Mouse (Mus musculus): ENCODE measurements around the gene Cntnap5b. TPM values are rescaled to one million over a fixed set of nuclear protein-coding genes. Genes with fewer than 3 reads are reported as not detected.
"Not testable (repeated sequence)": the region's sequence is repeated elsewhere in the genome, so short reads cannot be mapped to it uniquely, and the experiment has no call there.

Cntnap5b gene
- polyA plus RNA-seq, 1 experiment = not detected

DNA sequence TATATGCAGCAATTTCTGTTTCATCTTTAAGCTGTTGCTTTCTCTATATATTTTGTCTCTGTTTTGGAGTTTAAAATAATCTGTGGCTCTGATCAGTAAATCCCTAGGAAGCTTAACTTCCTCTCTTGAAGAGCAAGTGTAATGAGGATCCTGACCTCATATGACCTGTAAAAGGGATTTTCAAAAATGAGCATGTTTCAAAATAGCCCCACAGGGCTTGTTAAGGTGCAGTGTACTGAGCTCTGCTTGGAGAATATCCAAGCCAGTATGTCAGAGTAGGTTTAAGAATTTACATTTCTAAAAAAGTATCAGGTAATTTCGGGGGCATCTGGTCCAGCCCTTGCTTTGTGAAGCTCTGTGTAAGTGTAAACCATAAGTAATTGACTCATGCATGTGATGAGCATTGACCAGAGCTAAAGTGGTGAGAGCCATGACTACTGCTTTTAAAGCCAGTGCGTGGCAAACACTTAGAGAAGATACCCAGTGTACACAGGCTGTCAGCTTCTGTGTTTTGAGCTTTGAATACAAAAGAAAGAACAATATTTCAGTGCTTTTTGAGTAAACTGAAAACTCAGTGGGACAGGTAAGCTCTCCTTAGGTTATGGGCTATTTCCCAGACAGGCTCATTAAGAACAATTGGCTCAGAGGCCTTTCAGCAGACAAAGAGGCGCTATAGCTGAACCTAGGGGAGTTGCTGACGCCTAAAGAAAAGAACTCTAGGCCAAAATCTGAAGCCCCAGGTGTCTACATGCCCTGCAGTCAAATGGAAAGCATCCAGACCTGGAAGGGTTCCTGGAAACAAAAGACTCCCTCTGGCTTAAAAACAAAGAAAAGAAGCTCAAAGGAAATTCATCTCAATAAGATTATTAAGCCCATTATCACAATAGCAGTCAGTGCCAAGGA lies 197.9 kb downstream of the Cntnap5b start:
- TF ChIP-seq POLR2A (IDR thresholded peaks at IDR 0.05; ENCODE audit: borderline replicate concordance, low read depth, low read length) (no peak), CTCF (IDR thresholded peaks at IDR 0.05; ENCODE audit: low read depth, low read length) (no peak)
- H3K4me1 ChIP-seq (ENCODE audit: control insufficient read depth, insufficient read depth, low read length) = no peaks in the 10 kb centered on the region
- no peak overlapping the region for H3K27ac ChIP-seq (ENCODE audit: insufficient read depth, low read depth, low read length)
- no peak overlapping the region for H3K4me3 ChIP-seq (ENCODE audit: insufficient read depth, low read length)

DNA sequence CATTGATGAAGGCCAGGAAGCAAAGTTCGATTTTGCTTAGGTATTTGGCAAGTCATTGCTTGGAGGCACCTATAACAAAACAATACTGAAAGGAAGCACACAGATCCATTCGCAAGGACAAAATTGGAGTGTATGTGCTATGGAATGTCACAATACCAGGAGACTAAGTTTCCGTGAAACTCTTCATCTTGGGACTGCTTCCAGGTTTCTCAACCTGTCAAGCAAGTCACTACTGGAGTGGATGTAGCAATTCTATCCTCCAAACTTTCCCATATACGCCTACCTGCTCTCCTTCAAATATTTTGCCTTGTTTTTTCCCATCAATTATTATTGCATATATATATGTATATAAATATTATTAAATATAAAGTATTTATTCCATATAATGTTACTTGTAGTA lies 228.7 kb downstream of the Cntnap5b start:
- not testable (repeated sequence) for H3K4me3 ChIP-seq (ENCODE audit: insufficient read depth, low read length); H3K27ac ChIP-seq (ENCODE audit: insufficient read depth, low read depth, low read length); H3K4me1 ChIP-seq (ENCODE audit: control insufficient read depth, insufficient read depth, low read length)

DNA sequence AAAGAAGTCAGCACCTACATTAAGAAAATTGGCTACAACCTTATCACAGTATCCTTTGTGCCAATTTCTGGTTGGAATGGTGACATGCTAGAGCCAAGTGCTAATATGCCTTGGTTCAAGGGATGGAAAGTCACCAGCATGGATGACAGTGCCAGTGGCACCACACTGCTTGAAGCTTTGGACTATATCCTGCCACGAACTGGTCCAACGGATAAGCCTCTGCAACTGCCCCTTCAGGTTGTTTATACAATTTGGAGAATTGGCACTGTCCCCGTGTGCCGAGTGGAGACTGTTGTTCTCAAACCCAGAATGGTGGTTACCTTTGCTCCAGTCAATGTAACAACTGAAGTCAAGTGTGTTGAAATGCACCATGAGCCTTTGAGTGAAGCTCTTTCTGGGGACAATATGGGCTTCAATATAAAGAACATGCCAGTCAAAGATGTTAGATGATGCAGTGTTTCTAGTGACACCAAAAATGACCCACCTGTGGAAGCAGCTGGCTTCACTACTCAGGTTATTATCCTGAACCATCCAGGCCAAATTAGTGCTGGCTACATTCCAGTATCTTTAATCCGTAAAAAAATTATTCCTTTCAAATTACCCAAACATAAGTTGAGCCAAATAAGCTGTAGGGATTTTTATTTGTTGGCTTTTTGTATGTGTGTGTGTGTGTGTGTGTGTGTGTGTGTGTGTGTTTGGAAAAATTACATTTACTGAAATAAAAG lies 233.6 kb downstream of the Cntnap5b start:
- Histone ChIP-seq H3K4me3 (ENCODE audit: insufficient read depth, low read length) (no peak overlapping the region), H3K4me1 (ENCODE audit: control insufficient read depth, insufficient read depth, low read length) (no peaks in the 10 kb centered on the region), H3K27ac (ENCODE audit: insufficient read depth, low read depth, low read length) (no peak overlapping the region)
- TF ChIP-seq CTCF (IDR thresholded peaks at IDR 0.05; ENCODE audit: low read depth, low read length) = no peak
- no peak for TF ChIP-seq POLR2A (IDR thresholded peaks at IDR 0.05; ENCODE audit: borderline replicate concordance, low read depth, low read length)

DNA sequence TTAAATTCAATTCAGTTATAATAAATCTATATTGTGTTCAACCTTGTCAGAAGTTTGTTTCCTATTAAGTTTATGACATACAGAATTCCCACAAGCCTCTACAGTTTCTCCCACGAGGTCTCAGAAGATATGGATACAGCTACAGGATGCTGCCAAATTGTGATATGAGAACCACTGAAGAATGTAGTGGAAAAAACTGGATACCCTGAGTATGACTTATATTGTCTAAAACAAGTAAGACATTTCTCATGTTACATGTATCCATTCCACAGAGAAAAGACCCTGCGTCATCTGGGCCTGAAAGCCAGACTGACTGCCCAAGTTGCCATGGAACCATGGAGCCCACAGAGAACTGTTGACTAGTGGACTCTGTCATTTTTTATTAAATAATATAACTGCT lies 269.2 kb downstream of the Cntnap5b start:
- no peak for TF ChIP-seq POLR2A (IDR thresholded peaks at IDR 0.05; ENCODE audit: borderline replicate concordance, low read depth, low read length)
- no peak for TF ChIP-seq CTCF (IDR thresholded peaks at IDR 0.05; ENCODE audit: low read depth, low read length)
- H3K4me3 ChIP-seq (ENCODE audit: insufficient read depth, low read length) = no peak overlapping the region
- no peak overlapping the region for H3K27ac ChIP-seq (ENCODE audit: insufficient read depth, low read depth, low read length)
- H3K4me1 ChIP-seq (ENCODE audit: control insufficient read depth, insufficient read depth, low read length) = no peaks in the 10 kb centered on the region

DNA sequence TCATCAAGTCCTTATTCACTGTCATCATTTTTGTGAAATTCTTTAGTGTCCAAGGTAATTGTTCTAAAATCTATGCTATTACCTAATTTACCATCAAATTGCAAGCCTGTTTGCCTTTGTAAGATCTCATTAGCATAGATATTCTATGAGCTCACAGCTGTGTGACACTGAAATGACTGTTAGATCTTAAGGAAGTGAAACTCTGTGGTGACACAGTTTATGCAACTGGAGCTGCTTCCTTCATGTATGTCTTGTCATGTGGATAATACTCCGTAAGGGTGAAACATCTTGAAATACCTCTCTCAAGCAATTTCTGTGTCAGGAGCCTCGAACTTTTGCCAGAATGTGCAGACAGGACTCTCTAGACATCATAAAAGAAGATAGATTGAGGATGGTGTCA lies 307.2 kb downstream of the Cntnap5b start:
- Histone ChIP-seq H3K27ac (ENCODE audit: insufficient read depth, low read depth, low read length) (no peak overlapping the region), H3K4me3 (ENCODE audit: insufficient read depth, low read length) (no peak overlapping the region), H3K4me1 (ENCODE audit: control insufficient read depth, insufficient read depth, low read length) (no peaks in the 10 kb centered on the region)
- TF ChIP-seq POLR2A (IDR thresholded peaks at IDR 0.05; ENCODE audit: borderline replicate concordance, low read depth, low read length) = no peak
- TF ChIP-seq CTCF (IDR thresholded peaks at IDR 0.05; ENCODE audit: low read depth, low read length) = no peak

DNA sequence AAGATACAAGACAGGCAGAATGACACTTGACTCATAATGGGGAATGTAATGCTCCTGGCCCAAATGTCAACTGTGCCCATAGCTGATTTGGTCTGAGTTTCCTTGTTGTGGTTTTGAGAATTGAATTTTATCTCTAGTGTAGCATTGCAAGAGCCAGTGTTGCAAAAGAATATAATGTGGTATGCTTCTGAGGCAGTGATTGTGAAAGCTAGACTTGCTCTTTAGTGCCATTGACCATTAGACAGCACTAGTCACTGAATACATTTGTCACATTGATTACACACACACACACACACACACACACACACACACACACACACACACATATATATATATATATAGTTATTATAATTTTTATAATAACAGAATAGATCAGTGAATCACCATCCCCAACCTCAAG lies 328.0 kb downstream of the Cntnap5b start:
- Histone ChIP-seq H3K4me1 (ENCODE audit: control insufficient read depth, insufficient read depth, low read length) (no peaks in the 10 kb centered on the region), H3K4me3 (ENCODE audit: insufficient read depth, low read length) (no peak overlapping the region), H3K27ac (ENCODE audit: insufficient read depth, low read depth, low read length) (no peak overlapping the region)
- no peak for TF ChIP-seq CTCF (IDR thresholded peaks at IDR 0.05; ENCODE audit: low read depth, low read length)
- no peak for TF ChIP-seq POLR2A (IDR thresholded peaks at IDR 0.05; ENCODE audit: borderline replicate concordance, low read depth, low read length)

DNA sequence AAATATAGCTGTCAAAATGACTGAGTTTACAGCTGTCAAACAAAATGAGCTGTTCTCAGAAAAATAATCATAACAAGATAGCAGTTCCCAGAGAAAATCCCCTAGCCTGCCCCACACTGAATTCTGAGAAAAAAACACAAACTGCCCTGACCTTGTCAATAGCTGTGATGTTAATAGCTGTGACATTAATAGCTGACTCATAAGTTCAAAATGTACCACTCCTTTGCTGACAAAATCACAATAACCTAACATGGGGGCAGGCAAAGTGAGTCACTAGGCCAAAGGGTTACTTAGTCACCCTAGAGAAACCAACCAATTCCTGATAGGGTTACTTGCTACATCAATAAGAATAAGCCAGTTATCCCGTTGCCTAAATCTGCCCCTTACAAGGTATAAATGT lies 328.5 kb downstream of the Cntnap5b start:
- TF ChIP-seq POLR2A (IDR thresholded peaks at IDR 0.05; ENCODE audit: borderline replicate concordance, low read depth, low read length) = no peak
- TF ChIP-seq CTCF (IDR thresholded peaks at IDR 0.05; ENCODE audit: low read depth, low read length) = no peak
- Histone ChIP-seq H3K4me1 (ENCODE audit: control insufficient read depth, insufficient read depth, low read length) (no peaks in the 10 kb centered on the region), H3K4me3 (ENCODE audit: insufficient read depth, low read length) (no peak overlapping the region), H3K27ac (ENCODE audit: insufficient read depth, low read depth, low read length) (no peak overlapping the region)

DNA sequence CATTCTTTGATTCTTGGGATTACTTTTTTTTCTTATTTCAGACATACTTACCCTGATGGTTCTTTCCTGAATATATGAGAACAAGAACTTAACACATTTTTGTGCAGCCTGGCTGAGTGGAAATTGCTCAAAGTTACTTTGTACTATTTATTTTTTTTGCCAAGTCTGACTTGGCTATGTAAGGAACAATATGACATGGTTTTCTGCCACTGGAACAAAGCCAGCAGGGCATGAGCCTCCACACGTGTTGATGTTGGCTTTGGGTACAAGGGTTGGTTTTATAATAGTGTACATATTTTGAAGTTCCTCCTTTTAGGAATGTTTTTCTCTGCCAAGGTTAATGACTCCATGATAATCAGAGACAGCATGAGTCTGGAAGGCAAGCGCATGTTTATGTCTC lies 331.8 kb downstream of the Cntnap5b start:
- TF ChIP-seq POLR2A (IDR thresholded peaks at IDR 0.05; ENCODE audit: borderline replicate concordance, low read depth, low read length) = no peak
- Histone ChIP-seq H3K4me3 (ENCODE audit: insufficient read depth, low read length) (no peak overlapping the region), H3K4me1 (ENCODE audit: control insufficient read depth, insufficient read depth, low read length) (no peaks in the 10 kb centered on the region), H3K27ac (ENCODE audit: insufficient read depth, low read depth, low read length) (no peak overlapping the region)

DNA sequence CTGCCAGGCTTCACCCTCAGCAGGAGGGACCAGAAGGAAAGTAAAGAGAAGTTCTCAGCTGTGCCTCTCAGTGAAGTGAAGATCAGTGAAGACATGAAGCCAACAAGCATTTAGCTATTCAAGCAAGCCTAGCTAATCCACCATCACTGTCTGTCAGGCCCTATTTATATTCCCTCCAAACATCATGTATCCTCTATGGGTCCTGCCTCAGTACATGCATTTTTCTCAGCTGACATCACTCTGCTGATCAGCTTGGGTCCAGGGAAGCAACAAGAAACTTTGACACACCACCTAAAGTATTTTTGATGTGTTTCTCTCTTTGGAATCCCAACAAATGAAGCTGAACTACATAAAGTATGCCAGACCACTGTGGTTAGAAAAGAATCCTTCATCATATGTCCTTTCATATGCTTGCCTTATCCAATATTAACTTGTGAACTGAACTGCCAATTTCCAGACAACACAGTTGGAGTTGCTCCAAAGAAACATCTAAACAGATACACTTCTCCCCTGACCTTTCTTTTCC lies 349.9 kb downstream of the Cntnap5b start:
- H3K27ac ChIP-seq (ENCODE audit: insufficient read depth, low read depth, low read length) = no peak overlapping the region
- H3K4me1 ChIP-seq (ENCODE audit: control insufficient read depth, insufficient read depth, low read length) = no peaks in the 10 kb centered on the region
- no peak for TF ChIP-seq CTCF (IDR thresholded peaks at IDR 0.05; ENCODE audit: low read depth, low read length)
- TF ChIP-seq POLR2A (IDR thresholded peaks at IDR 0.05; ENCODE audit: borderline replicate concordance, low read depth, low read length) = no peak
- H3K4me3 ChIP-seq (ENCODE audit: insufficient read depth, low read length) = no peak overlapping the region
